Mouse (Mus musculus) spleen, adult 2 months (tissue): Measurements from ENCODE around the gene Nupr1.

Source experiments
- CTCF ChIP-seq: fragments of 200-500 bp; IDR thresholded peaks from 2 replicates; pipeline ENCODE4 v1.5.1; 2011; ENCODE audit warnings: mild to moderate bottlenecking, inconsistent platforms; ENCODE audit not compliant: insufficient read depth, insufficient read length, insufficient replicate concordance; ENCODE audit errors: extremely low read depth
- POLR2A ChIP-seq: fragments of 200-500 bp; IDR thresholded peaks from 2 replicates; pipeline ENCODE4 v1.6.1; 2011; ENCODE audit warnings: low read depth, low read length, inconsistent platforms

DNA sequence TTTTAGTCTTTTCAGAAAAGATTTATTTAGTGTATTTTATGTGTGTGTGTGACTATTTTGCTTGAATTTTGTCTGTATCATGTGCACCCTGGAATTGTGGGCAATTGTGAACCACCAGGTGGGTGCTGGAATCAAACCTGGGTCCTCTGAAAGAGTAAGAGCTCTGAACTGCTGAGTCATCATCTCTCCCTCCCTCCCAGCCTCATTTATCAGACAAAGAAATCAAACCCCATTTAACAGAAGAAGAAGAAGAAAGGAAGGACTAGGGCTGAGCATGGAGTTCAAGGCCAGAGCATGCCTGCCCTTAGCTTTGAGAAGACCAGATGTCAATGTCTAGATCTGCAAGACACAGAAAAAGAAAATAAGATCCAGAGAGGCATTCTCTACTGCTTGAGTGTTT, 4.7 kb upstream of the Nupr1 start:
- no peak for TF ChIP-seq POLR2A
- no peak for TF ChIP-seq CTCF
